Mouse (Mus musculus) megakaryocyte-erythroid progenitor cell, adult 5 weeks (primary cell): ENCODE results near the gene Trpc5. TPM values are rescaled to one million over a fixed set of nuclear protein-coding genes. Genes with fewer than 3 reads are reported as not detected.

Source experiments
- polyA plus RNA-seq: library from polyadenylated mRNA; stranded (reverse); fragments of >175 nt; gene quantifications from 2 replicates; pipeline ENCODE4 v1.2.3, GENCODE M21; 2012

Trpc5 gene
- not detected in 2 replicates for polyA plus RNA-seq

GRCm38 (mm10) chrX:144688142-144688206 lies at the start of gene Trpc5:
TSS of gene Trpc5 (minus strand) at chrX:144688180.

GRCm38 (mm10) chrX:144688207-144689118 lies 483 bp upstream of the Trpc5 start, which contains the start of gene Rtl4:
TSS of gene Rtl4 (plus strand) at chrX:144688907.

GRCm38 (mm10) chrX:144456281-144456680 lies 231.7 kb downstream of the Trpc5 start, which contains the start of gene Trpc5os:
TSS of gene Trpc5os (plus strand) at chrX:144456581.

Other genes starting within 250 kb of the Trpc5 start
- 0.02 TPM in 1 of 2 replicates, not detected in the other for gene Trpc5os, start 231.6 kb downstream of the Trpc5 start, polyA plus RNA-seq
- not detected in 2 replicates for gene Rtl4, start 727 bp upstream of the Trpc5 start, polyA plus RNA-seq